Mouse (Mus musculus) thymus, postnatal 0 days (tissue): ENCODE measurements at regions not wholly inside any gene's neighbourhood (a gene's known extent, or its start where the extent isn't known, plus 50 kb on each side); places are given as distances from the start of the nearest gene placed in this dataset.
A peak's percentile ranks its signal among the peaks of the same experiment; 100 is the strongest.
"Not testable (repeated sequence)": the region's sequence is repeated elsewhere in the genome, so short reads cannot be mapped to it uniquely, and the experiment has no call there.

Source experiments
- DNase-seq: peaks from one replicate; pipeline ENCODE4 v3.0.0-alpha.2; 2015; ENCODE audit warnings: low spot score

DNA sequence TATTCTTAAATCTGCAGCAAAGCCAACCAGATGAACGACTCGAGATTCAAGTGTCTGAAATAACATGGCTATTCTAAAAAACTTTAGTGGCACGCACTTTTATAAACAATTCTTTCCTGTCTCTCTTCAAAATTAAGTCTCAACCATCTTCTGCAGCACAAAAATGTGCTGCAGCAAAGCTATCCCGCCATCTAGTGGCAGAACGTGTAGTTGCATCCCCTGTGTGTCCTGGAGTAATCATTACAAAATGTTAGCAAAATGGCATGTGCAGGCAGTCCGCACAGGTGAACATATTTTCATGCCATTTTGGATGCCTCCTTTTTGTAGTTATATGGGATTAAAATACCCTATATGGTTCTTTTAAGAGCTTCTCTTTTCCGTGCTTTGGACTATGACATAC is 293.1 kb upstream of the Slc7a14 start:
- DNase-seq: peak; percentile 53

- DNase-seq: not testable (repeated sequence)
Observed at GRCm38 (mm10) chr3:31596581-31596980, 286.4 kb upstream of the Slc7a14 start.

DNA sequence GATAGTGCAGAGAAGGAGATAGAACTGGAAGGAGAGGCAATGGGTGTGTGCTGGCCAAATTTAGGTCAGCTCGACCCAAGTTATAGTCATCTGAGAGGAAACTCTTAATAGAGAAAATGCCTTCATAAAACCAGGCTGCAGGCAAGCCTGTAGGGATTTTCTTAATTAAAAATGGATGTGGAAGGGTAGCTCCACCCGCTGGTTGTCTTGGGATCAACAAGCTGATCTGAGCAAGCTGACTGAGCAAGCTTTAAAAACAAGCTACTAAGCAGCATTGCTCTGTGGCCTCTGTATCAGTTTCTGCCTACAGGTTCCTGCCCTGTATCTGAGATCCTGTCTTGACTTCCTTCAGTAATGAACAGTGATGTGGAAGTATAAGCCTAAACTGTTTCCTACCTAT is 275.8 kb upstream of the Slc7a14 start:
- DNase-seq: no peak

DNA sequence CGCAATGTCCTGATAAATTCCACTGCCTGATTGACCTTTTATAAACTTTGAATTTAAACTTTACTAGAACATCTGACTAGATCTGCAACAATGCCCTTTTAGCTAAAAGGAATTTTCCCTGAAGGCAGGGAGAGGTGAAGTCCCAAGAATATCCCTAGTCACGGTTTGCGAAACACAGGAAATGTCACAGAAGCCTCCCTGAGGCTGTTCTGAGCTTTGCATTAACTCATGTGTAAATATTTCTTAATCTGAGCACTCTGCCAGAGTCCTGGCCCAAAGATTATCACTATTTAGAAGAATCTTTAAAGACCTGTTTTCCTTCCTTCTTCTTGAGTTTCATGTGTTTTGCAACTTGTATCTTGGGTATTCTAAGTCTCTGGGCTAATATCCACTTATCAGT is 263.7 kb upstream of the Slc7a14 start:
- no peak for DNase-seq
